Mouse (Mus musculus) CD4-positive, CD25-positive, alpha-beta regulatory T cell, adult 2 months (primary cell): ENCODE measurements around the gene Cyp2c68.
"Not testable (repeated sequence)": the region's sequence is repeated elsewhere in the genome, so short reads cannot be mapped to it uniquely, and the experiment has no call there.

Experiments
- DNase-seq: peaks from one replicate; pipeline ENCODE4 v3.0.0-alpha.2; 2012; ENCODE audit warnings: low read depth, low spot score

Cyp2c68 gene

GRCm38 (mm10) chr19:39740920-39741319, at the start of gene Cyp2c68:
TSS of gene Cyp2c68 (minus strand) at chr19:39741054.
- DNase-seq = no peak

GRCm38 (mm10) chr19:39785458-39785857, 44.6 kb upstream of the Cyp2c68 start:
- DNase-seq = not testable (repeated sequence)

- no peak for DNase-seq
These were observed 4.5 kb upstream of the Cyp2c68 start for GRCm38 (mm10) chr19:39745357-39745756.

GRCm38 (mm10) chr19:39744361-39744760, 3.5 kb upstream of the Cyp2c68 start:
- DNase-seq = not testable (repeated sequence)

GRCm38 (mm10) chr19:39711116-39711515, 29.7 kb downstream of the Cyp2c68 start:
- not testable (repeated sequence) for DNase-seq

- not testable (repeated sequence) for DNase-seq
These were observed 75.2 kb downstream of the Cyp2c68 start for GRCm38 (mm10) chr19:39665650-39666049.

GRCm38 (mm10) chr19:39652381-39652780, 88.5 kb downstream of the Cyp2c68 start:
- no peak for DNase-seq

GRCm38 (mm10) chr19:39648938-39649337, 91.9 kb downstream of the Cyp2c68 start, which contains the start of gene Cyp2c67:
TSS of gene Cyp2c67 (minus strand) at chr19:39649051.
- no peak for DNase-seq

- no peak for DNase-seq
These were observed 93.3 kb downstream of the Cyp2c68 start for GRCm38 (mm10) chr19:39647519-39647918.

- not testable (repeated sequence) for DNase-seq
These were observed 96.3 kb downstream of the Cyp2c68 start for GRCm38 (mm10) chr19:39644551-39644950.
